Mouse (Mus musculus): ENCODE measurements around the gene Hmgcr.

DNA sequence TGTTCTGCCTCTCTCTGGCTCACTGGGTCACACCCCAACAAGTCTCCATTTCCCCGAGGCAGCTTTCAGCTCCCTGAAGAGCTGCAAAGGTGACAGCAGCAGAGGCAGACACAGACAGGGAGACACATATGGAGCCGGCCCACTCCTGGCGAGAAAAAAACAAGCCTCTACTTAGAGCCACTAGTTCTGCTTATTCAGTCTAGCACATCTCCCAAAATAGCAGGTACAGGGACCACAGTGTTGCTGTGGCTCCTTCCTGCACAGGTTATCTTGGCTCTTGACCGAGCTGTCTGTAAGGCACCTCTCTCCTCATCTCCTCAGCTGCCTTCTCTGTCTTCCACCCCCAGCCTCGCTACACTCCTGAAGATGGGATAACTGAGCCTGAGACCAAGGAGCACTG, 14.0 kb upstream of the Hmgcr start:
- TF ChIP-seq CTCF (IDR thresholded peaks at IDR 0.05; ENCODE audit: low read depth): no peak
- TF ChIP-seq EP300 (IDR thresholded peaks at IDR 0.05; ENCODE audit: low read depth): no peak

Measured in liver, postnatal 0 days (tissue).